Mouse (Mus musculus) hindbrain, postnatal 0 days (tissue): Measurements from ENCODE around the gene Aurkaip1. TPM values are rescaled to one million over a fixed set of nuclear protein-coding genes. Genes with fewer than 3 reads are reported as not detected.

ENCODE experiments used
- ATAC-seq: fragments of 200-750 bp; cut with Nextera tagmentation; 2 replicates; pipeline ENCODE4 v1.8.0; 2017; ENCODE audit warnings: mild to moderate bottlenecking, moderate TSS enrichment, moderate library complexity
- DNase-seq: peaks from one replicate; pipeline ENCODE4 v3.0.0-alpha.2; 2015; ENCODE audit warnings: low spot score
- H3K27ac ChIP-seq: fragments of 300-500 bp; sonication (generic); 2 replicates; pipeline ENCODE4 v1.5.1; 2014; ENCODE audit warnings: mild to moderate bottlenecking
- H3K27me3 ChIP-seq: fragments of 300-500 bp; sonication (generic); 2 replicates; pipeline ENCODE4 v1.6.1; 2014; ENCODE audit warnings: low read length, mixed read lengths; ENCODE audit not compliant: insufficient read depth
- H3K36me3 ChIP-seq: fragments of 300-500 bp; sonication (generic); 2 replicates; pipeline ENCODE4 v1.6.1; 2014; ENCODE audit warnings: low read length, mixed read lengths; ENCODE audit not compliant: insufficient read depth
- H3K4me1 ChIP-seq: fragments of 300-500 bp; sonication (generic); 2 replicates; pipeline ENCODE4 v1.6.1; 2014; ENCODE audit warnings: antibody characterized with exemption, low read length, mixed read lengths; ENCODE audit not compliant: insufficient read depth
- H3K4me2 ChIP-seq: fragments of 300-500 bp; sonication (generic); 2 replicates; pipeline ENCODE4 v1.6.1; 2014; ENCODE audit warnings: low read depth, mild to moderate bottlenecking, low read length, moderate library complexity, mixed read lengths
- H3K4me3 ChIP-seq: fragments of 300-500 bp; sonication (generic); 2 replicates; pipeline ENCODE4 v1.5.1; 2014; ENCODE audit warnings: low read length
- H3K9ac ChIP-seq: fragments of 300-500 bp; sonication (generic); replicated peaks from 2 replicates; pipeline ENCODE4 v1.6.1; 2014; ENCODE audit warnings: mild to moderate bottlenecking, low read length, moderate library complexity, mixed read lengths
- H3K9me3 ChIP-seq: fragments of 300-500 bp; sonication (generic); 2 replicates; pipeline ENCODE4 v1.6.1; 2016; ENCODE audit warnings: low read length, mixed read lengths
- CTCF ChIP-seq: IDR thresholded peaks from 2 replicates; pipeline ENCODE4 v1.5.1; 2016; ENCODE audit warnings: antibody characterized with exemption, control low read depth, low read depth
- WGBS: fragments of 180-500 bp; shearing (Covaris S2); extraction: QIAGEN DNeasy Blood & Tissue Kit; methylation state at CpG from one replicate; pipeline ENCODE4 v1.1.7; 2014; 5-methylcytosine and 5-hydroxymethylcytosine counted together
- polyA plus RNA-seq: library from polyadenylated mRNA; unstranded; fragments of >200 nt; fragmentation: Nextera tagmentation; extraction: Ambion mirVana; gene quantifications from 2 replicates; pipeline ENCODE4 v1.2.1, GENCODE M21; 2015
- total RNA-seq: library from RNA; depleted of rRNA; stranded (reverse); fragments of >200 nt; gene quantifications from 2 replicates; pipeline ENCODE4 v1.2.3, GENCODE M21; 2014

Gene Aurkaip1
- total and polyA plus RNA-seq, 2 experiments from 2014 or later, result 143 to 162 TPM

DNA sequence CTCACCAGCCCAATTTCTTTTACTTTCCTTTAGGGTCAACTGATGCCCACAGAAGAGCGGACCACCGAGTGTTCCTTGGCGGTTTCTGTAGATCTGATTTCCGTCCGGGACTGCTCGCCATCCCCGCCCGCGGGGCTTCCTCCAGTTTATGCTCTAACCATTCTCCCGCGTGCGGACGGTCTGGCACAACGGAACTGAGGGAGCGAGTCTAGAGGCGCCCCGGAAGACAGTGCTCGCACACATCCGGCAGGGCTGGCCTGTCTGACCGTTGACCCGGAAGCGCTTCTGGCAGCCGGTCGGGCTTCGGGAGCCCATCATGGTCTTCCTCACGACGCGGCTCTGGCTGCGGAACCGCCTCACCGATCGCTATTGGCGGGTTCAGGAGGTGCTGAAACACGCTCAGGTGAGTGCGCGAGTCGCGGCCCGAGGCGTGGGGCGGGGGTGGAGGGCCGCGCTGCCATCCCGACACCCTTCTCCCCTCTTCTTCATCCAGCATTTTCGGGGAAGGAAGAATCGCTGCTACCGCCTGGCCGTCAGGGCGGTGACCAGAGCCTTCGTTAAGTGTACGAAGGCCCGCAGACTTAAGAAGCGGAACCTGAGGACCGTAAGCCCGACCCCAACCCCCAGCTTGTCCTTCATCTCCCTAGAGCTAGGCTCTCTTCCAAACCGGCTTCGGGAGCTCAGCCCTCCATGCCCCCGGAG, 27.6 kb upstream of the Aurkaip1 start:
- DNase-seq (peak; percentile 97), ATAC-seq (peak; percentile 98)
- no peak; the same call in 1 of the 2 replicates for TF ChIP-seq CTCF
- no peaks in the 10 kb centered on the region for H3K27me3 ChIP-seq
- peak overlapping the region; percentile 77 for H3K9ac ChIP-seq
- peaks cover 7% of the 10 kb centered on the region; the same call in 1 of the 2 replicates for H3K4me1 ChIP-seq
- peak overlapping the region; percentile 71; the same call in 1 of the 2 replicates for H3K27ac ChIP-seq
- H3K9me3 ChIP-seq, result no peaks in the 10 kb centered on the region
- peak overlapping the region; percentile 89 for H3K4me3 ChIP-seq
- peak overlapping the region; percentile 64 for H3K4me2 ChIP-seq
- peaks cover 13% of the 10 kb centered on the region for H3K36me3 ChIP-seq
- under 1% methylated on average over 58 of the region's 58 CpGs for WGBS

DNA sequence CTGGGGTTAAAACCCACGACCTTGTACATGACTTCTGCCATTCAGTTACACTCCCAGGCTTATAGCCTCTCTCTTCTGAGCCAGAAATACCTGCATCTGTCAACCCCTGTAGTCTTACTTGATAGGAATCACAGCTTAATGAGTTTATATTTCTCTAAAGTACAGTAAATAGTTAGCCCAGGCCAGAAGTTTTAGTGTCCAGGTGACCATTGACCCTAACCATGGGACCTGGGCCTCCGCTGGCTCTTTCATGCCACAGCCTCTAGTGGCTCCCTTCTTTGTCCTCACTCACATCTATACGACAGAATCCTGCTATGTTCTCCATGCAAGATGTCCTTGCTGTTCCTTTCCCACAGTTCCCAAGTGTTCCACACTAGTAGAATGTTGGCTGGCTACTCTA, 23.2 kb upstream of the Aurkaip1 start:
- H3K36me3 ChIP-seq, result peaks cover 33% of the 10 kb centered on the region
- TF ChIP-seq CTCF, result no peak
- ATAC-seq, result no peak

GRCm38 (mm10) chr4:155811929-155812664, 19.0 kb upstream of the Aurkaip1 start, which contains the start of gene Ccnl2:
Gene Ccnl2, plus strand, starts transcription at chr4:155812489.
- peaks cover 11% of the 10 kb centered on the region; the same call in 1 of the 2 replicates for H3K4me1 ChIP-seq
- H3K9ac ChIP-seq, result peak within 1 kb of the TSS; percentile 99
- DNase-seq, result peak; percentile 98
- H3K27ac ChIP-seq, result peak within 1 kb of the TSS; percentile 94
- no peaks in the 10 kb centered on the region for H3K27me3 ChIP-seq
- H3K4me2 ChIP-seq, result peak within 1 kb of the TSS; percentile 84
- H3K4me3 ChIP-seq, result peak within 1 kb of the TSS; percentile 99
- no peaks in the 10 kb centered on the region for H3K9me3 ChIP-seq
- 1% methylated on average over 54 of the region's 60 CpGs for WGBS
- peaks cover 57% of the 10 kb centered on the region for H3K36me3 ChIP-seq
- no peak for TF ChIP-seq CTCF
- ATAC-seq, result peak; percentile 99

More for the DNA sequence above, 23.2 kb upstream of the Aurkaip1 start:
- Histone ChIP-seq H3K9me3 (no peaks in the 10 kb centered on the region), H3K4me1 (peaks cover 7% of the 10 kb centered on the region; the same call in 1 of the 2 replicates), H3K27ac (no peak overlapping the region), H3K4me2 (no peak overlapping the region), H3K4me3 (no peak overlapping the region), H3K27me3 (no peaks in the 10 kb centered on the region), H3K9ac (no peak overlapping the region)
- 90% methylated on average over 3 of the region's 3 CpGs for WGBS
- no peak for DNase-seq

- DNase-seq (peak; percentile 61), ATAC-seq (peak; percentile 41)
- Histone ChIP-seq H3K9me3 (no peaks in the 10 kb centered on the region), H3K4me2 (peak overlapping the region; percentile 84), H3K4me3 (peak overlapping the region; percentile 99), H3K4me1 (peaks cover 11% of the 10 kb centered on the region; the same call in 1 of the 2 replicates), H3K9ac (peak overlapping the region; percentile 99), H3K27ac (peak overlapping the region; percentile 94), H3K36me3 (peaks cover 57% of the 10 kb centered on the region), H3K27me3 (no peaks in the 10 kb centered on the region)
- TF ChIP-seq CTCF, result no peak
- WGBS, result 0% methylated on average over 49 of the region's 49 CpGs
Observed at GRCm38 (mm10) chr4:155812665-155813181, 18.3 kb upstream of the Aurkaip1 start.

DNA sequence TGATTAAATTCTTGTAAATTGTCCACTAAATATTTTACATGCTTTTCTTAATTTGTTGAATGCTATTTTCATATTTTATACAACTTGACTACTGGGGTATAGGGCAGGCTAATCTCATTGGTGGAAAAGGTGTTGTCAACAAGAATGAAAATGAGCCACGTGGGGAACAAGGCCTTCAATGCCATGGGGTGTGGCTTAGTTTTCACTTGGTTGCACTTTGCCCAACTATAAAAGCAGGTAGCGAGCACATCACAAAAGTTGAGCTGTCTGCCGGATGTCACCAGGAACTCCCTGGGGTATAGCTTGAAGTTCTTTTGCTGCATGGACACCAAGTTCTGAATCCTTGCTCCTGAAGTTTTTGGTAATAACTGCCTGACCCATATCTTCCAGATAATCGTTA, 13.5 kb upstream of the Aurkaip1 start:
- Histone ChIP-seq H3K4me2 (no peak overlapping the region), H3K4me3 (no peak overlapping the region), H3K9ac (no peak overlapping the region), H3K27me3 (no peaks in the 10 kb centered on the region), H3K9me3 (no peaks in the 10 kb centered on the region), H3K4me1 (peaks cover 11% of the 10 kb centered on the region; the same call in 1 of the 2 replicates), H3K36me3 (peaks cover 69% of the 10 kb centered on the region), H3K27ac (no peak overlapping the region)
- DNase-seq (no peak), ATAC-seq (no peak)
- WGBS, result 71% methylated on average over 4 of the region's 4 CpGs
- TF ChIP-seq CTCF, result no peak

DNA sequence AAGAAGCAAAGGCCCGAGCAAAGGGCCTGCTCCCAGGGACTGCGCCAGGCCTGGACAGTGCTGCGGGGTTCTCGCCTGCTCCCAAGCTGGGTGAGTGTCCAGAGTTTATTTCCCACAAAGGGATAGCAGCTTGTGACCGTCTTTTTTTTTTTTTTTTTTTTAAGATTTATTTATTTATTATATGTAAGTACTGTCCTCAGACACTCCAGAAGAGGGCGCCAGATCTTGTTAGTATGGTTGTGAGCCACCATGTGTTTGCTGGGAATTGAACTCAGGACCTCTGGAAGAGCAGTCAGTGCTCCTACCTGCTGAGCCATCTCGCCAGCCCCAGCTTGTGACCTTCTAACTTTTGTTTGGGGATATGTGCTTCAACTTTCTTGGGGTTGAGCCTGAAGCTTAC, 10.0 kb upstream of the Aurkaip1 start:
- no peaks in the 10 kb centered on the region for H3K27me3 ChIP-seq
- no peak for ATAC-seq
- no peak overlapping the region for H3K9ac ChIP-seq
- no peaks in the 10 kb centered on the region for H3K9me3 ChIP-seq
- peak; percentile 34 for DNase-seq
- H3K4me3 ChIP-seq, result no peak overlapping the region
- peaks cover 75% of the 10 kb centered on the region for H3K36me3 ChIP-seq
- H3K4me1 ChIP-seq, result no peaks in the 10 kb centered on the region
- TF ChIP-seq CTCF, result peak; percentile 43
- no peak overlapping the region for H3K27ac ChIP-seq
- no peak overlapping the region for H3K4me2 ChIP-seq
- 75% methylated on average over 7 of the region's 7 CpGs for WGBS
